20 mouse cellular contexts compared by ENCODE assay signal in the genomic region with DNA sequence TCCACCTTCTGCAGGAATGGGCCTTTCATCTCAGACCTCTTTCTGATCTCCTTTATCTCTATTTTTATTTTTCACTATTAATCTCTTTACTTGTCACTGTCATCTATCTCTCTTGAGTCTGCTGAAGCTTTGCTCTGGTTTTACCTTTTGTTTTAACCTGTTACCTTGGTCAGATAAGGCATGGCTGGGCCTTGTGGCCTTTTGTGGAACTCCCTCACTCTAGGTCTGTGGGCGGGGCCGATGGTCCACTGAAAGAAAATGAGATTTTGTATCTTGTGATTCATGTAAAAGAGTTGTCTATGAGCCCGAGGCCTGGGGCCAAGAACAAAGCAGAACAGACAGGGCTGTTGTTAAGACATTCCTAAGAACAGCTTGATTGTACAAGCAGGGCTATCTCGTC. TPM values are rescaled to one million over a fixed set of nuclear protein-coding genes. Genes with fewer than 3 reads are reported as not detected.
"Had no signal": no experiment of that assay in that cellular context is flagged by ENCODE, and none has a peak within 500 bp of the region (broad histone marks: within the 10 kb centered on the region; RNA-seq: fewer than 3 reads in every experiment).

No protein-coding gene starts in this region.

RNA-seq across cellular contexts. Expression of a gene that starts 19.5 kb away (rescaled TPM):
- polyA plus RNA-seq: cerebellum, adult 2 months; embryonic facial prominence, embryonic 10.5 days; embryonic facial prominence, embryonic 11.5 days; embryonic facial prominence, embryonic 12.5 days; embryonic facial prominence, embryonic 13.5 days; embryonic facial prominence, embryonic 14.5 days; embryonic facial prominence, embryonic 15.5 days; erythroblast, embryonic 14.5 days; forebrain, embryonic 10.5 days; forebrain, embryonic 11.5 days; forebrain, embryonic 12.5 days; forebrain, embryonic 13.5 days; forebrain, embryonic 14.5 days; forebrain, embryonic 15.5 days; forebrain, embryonic 16.5 days; forebrain, postnatal 0 days; frontal cortex, adult 2 months had no signal

RNA-seq across cellular contexts. Expression of a gene that starts 49.5 kb away (rescaled TPM):
- polyA plus RNA-seq: embryonic facial prominence, embryonic 10.5 days; embryonic facial prominence, embryonic 11.5 days; embryonic facial prominence, embryonic 12.5 days; embryonic facial prominence, embryonic 13.5 days; embryonic facial prominence, embryonic 14.5 days; embryonic facial prominence, embryonic 15.5 days; erythroblast, embryonic 14.5 days; forebrain, embryonic 10.5 days; forebrain, embryonic 11.5 days; forebrain, embryonic 12.5 days; forebrain, embryonic 13.5 days; forebrain, embryonic 14.5 days; forebrain, embryonic 15.5 days; forebrain, embryonic 16.5 days; gonadal fat pad, adult 2 months; heart, adult 2 months had no signal

RNA-seq across cellular contexts. Expression of a gene that starts 52.7 kb away (rescaled TPM):
- polyA plus RNA-seq: cortical plate, adult 2 months; embryonic facial prominence, embryonic 10.5 days; embryonic facial prominence, embryonic 11.5 days; embryonic facial prominence, embryonic 12.5 days; embryonic facial prominence, embryonic 13.5 days; embryonic facial prominence, embryonic 14.5 days; erythroblast, embryonic 14.5 days; forebrain, embryonic 10.5 days; forebrain, embryonic 11.5 days; forebrain, embryonic 13.5 days; forebrain, embryonic 14.5 days; forebrain, embryonic 15.5 days; forebrain, postnatal 0 days had no signal
